Comparison of ENCODE assay signal across 25 mouse cellular contexts in genomic region chr17:79790166-79790565, GRCm38 (mm10).
DNase-seq lines count a peak whose midpoint lies in the region; ATAC-seq and TF ChIP-seq lines count a peak whose summit lies in the region.
"Had no signal": no experiment of that assay in that cellular context is flagged by ENCODE, and none has a peak within 500 bp of the region (broad histone marks: within the 10 kb centered on the region; RNA-seq: fewer than 3 reads in every experiment).

No protein-coding gene starts in this region.

- TF ChIP-seq EP300 in lung, postnatal 0 days (IDR thresholded peaks at IDR 0.05) = no peak

- H3K27me3 ChIP-seq in lung, postnatal 0 days (replicated peaks; ENCODE audit: insufficient read depth, low read length) = no peaks in the 10 kb centered on the region
- H3K27me3 ChIP-seq in embryonic facial prominence, embryonic 12.5 days = no peaks in the 10 kb centered on the region
- H3K27me3 ChIP-seq in hindbrain, embryonic 10.5 days (ENCODE audit: insufficient read depth, poor library complexity, severe bottlenecking) = no peaks in the 10 kb centered on the region
- H3K27me3 ChIP-seq: forebrain, embryonic 12.5 days; hindbrain, embryonic 13.5 days; limb, embryonic 12.5 days; megakaryocyte, embryonic 14.5 days; midbrain, embryonic 13.5 days had no signal

- H3K4me3 ChIP-seq in lung, postnatal 0 days (ENCODE audit: low read depth, low read length) = no peak overlapping the region
- H3K4me3 ChIP-seq in embryonic facial prominence, embryonic 12.5 days = no peak overlapping the region
- no peak overlapping the region for H3K4me3 ChIP-seq in hindbrain, embryonic 10.5 days
- H3K4me3 ChIP-seq: erythroblast, embryonic 14.5 days; forebrain, embryonic 12.5 days; gastrocnemius, adult 2 months; heart, embryonic 10.5 days; hindbrain, embryonic 13.5 days; layer of hippocampus, adult 2 months; limb, embryonic 12.5 days; megakaryocyte, embryonic 14.5 days; midbrain, embryonic 13.5 days had no signal

- no peak overlapping the region for H3K4me2 ChIP-seq in lung, postnatal 0 days (replicated peaks; ENCODE audit: low read depth, low read length)
- no peak overlapping the region for H3K4me2 ChIP-seq in embryonic facial prominence, embryonic 12.5 days (replicated peaks)
- H3K4me2 ChIP-seq: forebrain, embryonic 12.5 days; hindbrain, embryonic 13.5 days; limb, embryonic 12.5 days; liver, embryonic 11.5 days; midbrain, embryonic 13.5 days had no signal

- no peaks in the 10 kb centered on the region for H3K4me1 ChIP-seq in lung, postnatal 0 days (ENCODE audit: insufficient read depth, low read depth, low read length)
- no peaks in the 10 kb centered on the region for H3K4me1 ChIP-seq in embryonic facial prominence, embryonic 12.5 days
- no peaks in the 10 kb centered on the region for H3K4me1 ChIP-seq in hindbrain, embryonic 10.5 days (replicated peaks)
- H3K4me1 ChIP-seq: forebrain, embryonic 12.5 days; heart, embryonic 10.5 days; hindbrain, embryonic 13.5 days; limb, embryonic 12.5 days; megakaryocyte, embryonic 14.5 days; midbrain, embryonic 13.5 days had no signal

- H3K27ac ChIP-seq in lung, postnatal 0 days (ENCODE audit: low read length) = no peak overlapping the region
- H3K27ac ChIP-seq in embryonic facial prominence, embryonic 12.5 days = peak overlapping the region; percentile 65
- H3K27ac ChIP-seq in hindbrain, embryonic 10.5 days = no peak overlapping the region
- H3K27ac ChIP-seq: forebrain, embryonic 12.5 days; gastrocnemius, adult 2 months; heart, embryonic 10.5 days; hindbrain, embryonic 13.5 days; layer of hippocampus, adult 2 months; limb, embryonic 12.5 days; midbrain, embryonic 13.5 days had no signal

- no peak for TF ChIP-seq CTCF in lung, postnatal 0 days (IDR thresholded peaks at IDR 0.05)

- H3K9ac ChIP-seq in lung, postnatal 0 days (replicated peaks; ENCODE audit: low read depth) = no peak overlapping the region
- no peak overlapping the region for H3K9ac ChIP-seq in embryonic facial prominence, embryonic 12.5 days
- H3K9ac ChIP-seq: forebrain, embryonic 12.5 days; hindbrain, embryonic 13.5 days; limb, embryonic 12.5 days; liver, postnatal 0 days; midbrain, embryonic 13.5 days had no signal

- DNase-seq in heart, adult 11 months = peak; percentile 52
- DNase-seq in heart, postnatal 4 days = no peak
- DNase-seq in lung, postnatal 0 days (ENCODE audit: low spot score) = peak; percentile 13
- DNase-seq in lung, postnatal 25 days (ENCODE audit: low spot score) = no peak
- peak; percentile 32 for DNase-seq in yolk sac, embryonic 10.5 days (ENCODE audit: low spot score)
- no peak for DNase-seq in hindbrain, embryonic 10.5 days (ENCODE audit: low spot score)
- DNase-seq: adrenal gland, postnatal 25 days; cerebellum, adult 9-10 months; gastrocnemius, adult 2 months; kidney, postnatal 25 days; liver, postnatal 0 days; retina, postnatal 1 day; thymus, adult 2 months; thymus, postnatal 4 days had no signal

- no peaks in the 10 kb centered on the region for H3K36me3 ChIP-seq in lung, postnatal 0 days (ENCODE audit: insufficient read depth, low read length)
- no peaks in the 10 kb centered on the region for H3K36me3 ChIP-seq in embryonic facial prominence, embryonic 12.5 days
- H3K36me3 ChIP-seq in hindbrain, embryonic 10.5 days = no peaks in the 10 kb centered on the region
- H3K36me3 ChIP-seq: forebrain, embryonic 12.5 days; heart, embryonic 10.5 days; hindbrain, embryonic 13.5 days; limb, embryonic 12.5 days; midbrain, embryonic 13.5 days had no signal

- no peaks in the 10 kb centered on the region for H3K9me3 ChIP-seq in lung, postnatal 0 days (ENCODE audit: low read length)
- no peaks in the 10 kb centered on the region for H3K9me3 ChIP-seq in embryonic facial prominence, embryonic 12.5 days
- no peaks in the 10 kb centered on the region for H3K9me3 ChIP-seq in hindbrain, embryonic 10.5 days
- H3K9me3 ChIP-seq: forebrain, embryonic 12.5 days; heart, embryonic 10.5 days; hindbrain, embryonic 13.5 days; limb, embryonic 12.5 days; megakaryocyte, embryonic 14.5 days; midbrain, embryonic 13.5 days had no signal

- peak; percentile 19; the same call in 1 of the 2 replicates for ATAC-seq in lung, postnatal 0 days
- no peak for ATAC-seq in embryonic facial prominence, embryonic 12.5 days (ENCODE audit: insufficient number of reproducible peaks, insufficient read depth, low FRiP score, low TSS enrichment)
- ATAC-seq: CD4-positive, CD25-positive, alpha-beta regulatory T cell, adult 4 months; liver, postnatal 0 days; midbrain, embryonic 13.5 days had no signal

- 32% methylated on average over 7 of the region's 7 CpGs for WGBS in lung, postnatal 0 days
- 60% methylated on average over 7 of the region's 7 CpGs for WGBS in embryonic facial prominence, embryonic 12.5 days
- 83% methylated on average over 7 of the region's 7 CpGs for WGBS in hindbrain, embryonic 10.5 days

Comparison
In these comparisons a context has a peak if more than half of its experiments do, and no peak if none do; other contexts are left out.
1. DNase-seq: peak in heart, adult 11 months (single experiment), lung, postnatal 0 days (single experiment) and yolk sac, embryonic 10.5 days (single experiment); none in heart, postnatal 4 days (single experiment), lung, postnatal 25 days (single experiment) and hindbrain, embryonic 10.5 days (single experiment).